Mouse (Mus musculus) layer of hippocampus, adult 11-12 months (tissue): ENCODE measurements around the gene Fignl2.

Experiments used
- DNase-seq: peaks from one replicate; pipeline ENCODE4 v3.0.0; 2022; ENCODE audit warnings: low spot score

Fignl2 gene

GRCm38 (mm10) chr15:101092829-101093648, 14.7 kb upstream of the Fignl2 start:
- DNase-seq, result peak; percentile 65

DNA sequence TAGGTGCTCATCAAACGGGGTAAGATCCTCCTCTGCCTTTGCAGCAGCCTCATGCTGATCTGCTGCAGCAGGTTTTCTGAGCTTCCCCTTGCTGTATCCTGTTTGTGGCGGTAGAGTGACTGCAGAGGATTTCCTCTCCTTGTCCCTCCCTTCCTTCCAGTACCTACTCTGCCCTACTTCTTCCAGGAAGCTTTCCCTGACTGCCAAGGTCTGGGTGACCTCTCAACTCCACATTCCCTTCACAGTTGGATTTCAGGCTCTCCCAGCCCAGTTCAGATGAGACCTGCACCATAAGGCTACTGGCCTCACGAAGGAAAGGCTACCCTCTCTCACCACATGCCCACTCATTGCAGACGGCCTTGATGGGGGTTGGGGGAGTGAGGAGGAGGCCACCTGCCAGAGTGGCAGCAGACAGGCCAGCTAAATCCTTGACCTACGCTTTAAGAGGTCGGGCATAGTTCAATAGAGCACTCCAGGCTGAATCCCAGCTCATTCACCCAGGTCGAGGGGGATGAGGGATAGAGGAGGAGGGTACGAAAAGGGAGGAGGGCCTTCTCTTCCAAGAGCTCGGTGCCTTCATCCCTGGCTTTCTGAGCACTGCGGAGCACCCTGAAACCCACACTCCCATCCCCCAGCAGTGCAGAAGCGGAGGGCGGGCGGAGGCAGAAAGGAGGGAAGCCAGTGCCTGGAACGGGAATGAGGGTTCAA, 13.9 kb upstream of the Fignl2 start:
- no peak for DNase-seq

- no peak for DNase-seq
Observed at GRCm38 (mm10) chr15:101091551-101091950, 13.2 kb upstream of the Fignl2 start.

DNA sequence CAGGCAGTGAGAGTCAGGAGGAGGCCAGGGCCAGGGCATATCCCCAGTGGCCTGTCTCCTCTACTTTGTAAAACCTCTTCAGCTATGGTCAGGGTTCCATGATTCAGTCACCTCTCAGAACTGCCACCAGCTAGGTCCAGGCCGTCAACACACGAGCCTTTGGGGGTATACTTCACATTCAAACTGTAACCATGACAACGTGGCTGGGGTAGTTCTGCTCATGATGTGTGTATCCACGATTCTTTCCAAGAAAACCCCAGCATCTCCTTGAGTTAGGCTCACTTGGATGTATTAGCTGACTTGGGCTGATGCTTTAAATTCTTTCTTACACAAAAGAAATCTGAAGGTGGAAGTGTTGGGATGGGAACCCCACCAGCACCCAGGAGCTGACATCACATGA, 9.9 kb upstream of the Fignl2 start:
- DNase-seq, result no peak

DNA sequence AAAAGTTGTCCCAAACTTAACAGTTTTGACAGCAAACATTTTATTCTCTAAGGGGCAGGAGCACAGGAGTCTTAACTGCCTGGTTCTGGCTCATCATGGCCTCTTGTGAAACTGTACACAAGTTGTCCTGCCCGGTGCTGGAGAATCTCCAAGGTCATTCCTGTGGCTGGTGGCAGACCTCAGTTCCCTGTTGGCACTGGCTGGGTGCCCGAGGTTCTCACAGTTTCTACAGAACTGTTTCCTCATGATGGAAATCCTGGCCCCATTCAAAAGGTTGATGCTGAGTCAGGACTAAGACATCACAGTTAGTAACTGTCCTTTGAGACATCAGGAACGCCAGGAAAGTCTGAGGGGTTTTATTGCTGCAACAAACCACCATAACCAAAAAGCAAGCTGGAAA, 8.6 kb upstream of the Fignl2 start:
- DNase-seq, result no peak

DNA sequence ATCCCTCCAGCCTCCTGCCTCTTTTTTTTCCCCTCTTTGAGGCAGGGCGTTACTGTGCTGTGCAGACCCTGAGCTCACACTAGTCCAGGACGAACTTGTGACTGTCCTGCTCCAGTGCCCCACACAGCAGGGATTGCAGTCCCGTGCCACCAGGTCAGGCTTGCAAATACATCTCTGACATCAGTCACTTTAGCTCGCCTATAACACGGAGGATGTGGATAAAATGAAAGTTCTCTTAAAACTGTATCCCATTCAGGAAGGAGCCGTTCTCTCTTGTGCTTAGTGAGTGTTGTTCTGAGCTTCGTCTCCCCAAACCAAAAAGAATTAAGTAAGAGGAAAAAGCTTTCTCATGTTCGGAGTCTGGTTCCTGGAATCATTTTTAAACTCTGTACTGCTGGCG, 8.1 kb upstream of the Fignl2 start:
- no peak for DNase-seq

GRCm38 (mm10) chr15:101084499-101084898, 6.1 kb upstream of the Fignl2 start:
- DNase-seq, result no peak

- DNase-seq, result no peak
Observed at GRCm38 (mm10) chr15:101082236-101082635, 3.9 kb upstream of the Fignl2 start.

GRCm38 (mm10) chr15:101081035-101081548, 2.7 kb upstream of the Fignl2 start:
- DNase-seq, result no peak

GRCm38 (mm10) chr15:101080031-101080520, 1.7 kb upstream of the Fignl2 start:
- no peak for DNase-seq

DNA sequence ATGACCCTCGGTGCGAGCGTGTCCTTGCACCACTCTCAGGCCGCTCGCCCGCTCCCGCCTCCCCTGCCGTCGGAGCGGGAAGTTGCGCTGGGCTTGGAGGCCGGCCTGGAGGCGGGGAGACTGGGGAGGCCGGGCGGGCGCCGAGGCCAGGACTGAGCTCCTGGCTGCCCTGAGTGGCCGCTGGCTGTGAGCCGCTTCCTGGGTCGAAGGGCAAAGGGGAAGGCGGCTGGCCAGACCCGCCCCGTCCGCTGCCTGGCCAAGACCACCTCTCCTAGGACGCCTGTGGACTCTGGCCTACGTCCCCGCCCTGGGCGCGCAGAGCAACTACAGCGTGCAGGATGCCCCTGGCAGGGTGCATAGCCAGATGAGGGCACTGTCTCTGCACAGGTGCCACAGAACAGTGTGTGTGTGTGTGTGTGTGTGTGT, 377 bp upstream of the Fignl2 start:
- peak; percentile 76 for DNase-seq

GRCm38 (mm10) chr15:101077001-101077812, 1.2 kb downstream of the Fignl2 start:
- DNase-seq, result no peak

- DNase-seq, result no peak
Observed at GRCm38 (mm10) chr15:101076071-101077000, 2.0 kb downstream of the Fignl2 start.

DNA sequence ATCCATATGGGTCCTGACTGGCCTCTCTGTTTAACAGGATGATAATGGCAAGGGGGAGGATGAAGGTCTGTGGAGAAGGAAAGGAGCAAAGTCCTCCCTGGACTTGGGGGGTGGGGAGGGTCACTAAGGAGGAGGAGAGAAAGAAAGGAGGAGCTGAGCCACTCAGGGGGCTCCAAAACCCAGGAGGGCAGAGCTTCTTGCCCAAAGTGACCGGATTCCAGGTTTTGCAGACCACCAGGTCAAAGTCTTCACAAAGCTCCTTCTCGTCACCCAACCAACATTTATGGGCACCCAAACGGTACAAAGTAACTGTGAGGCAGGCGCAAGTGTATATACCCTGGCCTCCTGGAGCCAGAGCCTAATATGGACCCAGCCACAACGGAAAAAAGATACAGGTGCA, 2.7 kb downstream of the Fignl2 start:
- no peak for DNase-seq

DNA sequence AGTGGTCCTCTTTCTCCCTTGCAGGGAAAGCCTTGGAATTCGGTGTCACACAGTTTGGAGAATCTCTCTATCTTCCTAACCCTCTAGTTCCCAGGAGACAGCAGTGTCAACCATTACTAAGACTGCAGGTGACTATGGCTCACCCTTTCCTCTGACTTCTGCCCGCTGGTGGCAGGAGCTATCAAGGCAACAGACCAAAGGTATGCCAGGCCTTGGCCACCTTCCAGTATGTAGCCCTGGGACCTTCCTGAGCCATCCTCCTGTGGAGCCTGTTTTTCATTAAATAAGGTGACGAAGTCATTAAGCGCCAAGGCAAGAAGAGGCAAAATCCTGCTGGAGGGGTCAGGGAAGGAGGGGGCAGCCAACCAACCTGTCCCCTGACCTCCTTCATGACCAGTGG, 3.2 kb downstream of the Fignl2 start:
- DNase-seq, result no peak

- DNase-seq, result no peak
Observed at GRCm38 (mm10) chr15:101074067-101074466, 4.3 kb downstream of the Fignl2 start.

GRCm38 (mm10) chr15:101072736-101073135, 5.6 kb downstream of the Fignl2 start:
- no peak for DNase-seq

DNA sequence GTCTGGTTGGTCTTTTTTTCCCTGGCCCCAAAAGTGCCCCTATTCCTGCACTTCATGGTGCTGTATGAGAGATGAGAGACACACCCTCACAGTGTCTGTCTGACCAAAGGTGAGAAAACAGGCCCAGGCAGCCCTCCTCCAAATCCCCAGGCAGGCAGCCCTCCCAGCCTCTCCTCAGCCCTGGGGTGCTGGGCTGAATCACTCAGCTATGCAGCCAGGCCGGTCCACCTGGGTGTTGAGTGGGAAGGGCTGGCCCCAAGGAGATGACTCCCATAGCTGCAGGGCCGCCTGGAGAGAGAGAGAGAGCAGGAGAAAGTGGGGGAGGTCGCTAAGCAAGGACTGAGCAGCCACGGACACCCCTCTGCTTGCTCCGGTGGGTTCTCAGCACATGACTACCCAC, 7.6 kb downstream of the Fignl2 start:
- DNase-seq, result no peak

GRCm38 (mm10) chr15:101069641-101070190, 8.7 kb downstream of the Fignl2 start:
- DNase-seq, result no peak

DNA sequence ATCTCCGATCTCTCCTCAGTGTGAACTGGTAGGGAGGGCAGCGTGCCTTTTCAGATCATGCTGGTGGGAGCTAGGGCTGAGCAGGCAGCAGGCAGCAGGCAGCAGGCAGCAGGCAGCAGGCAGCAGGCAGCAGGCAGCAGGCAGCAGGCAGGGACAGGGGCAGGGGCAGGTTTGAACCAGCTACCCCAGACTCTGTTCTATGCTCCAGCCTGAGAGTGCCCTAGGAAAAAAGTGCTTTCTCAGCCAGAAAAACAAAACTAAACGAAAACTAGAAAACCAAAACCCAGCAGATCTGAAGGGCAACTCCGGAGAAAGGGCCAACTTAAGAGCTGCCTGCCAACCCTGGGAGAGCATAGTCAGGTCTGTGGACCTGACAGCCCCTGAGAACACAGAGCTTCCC, 9.7 kb downstream of the Fignl2 start:
- no peak for DNase-seq

DNA sequence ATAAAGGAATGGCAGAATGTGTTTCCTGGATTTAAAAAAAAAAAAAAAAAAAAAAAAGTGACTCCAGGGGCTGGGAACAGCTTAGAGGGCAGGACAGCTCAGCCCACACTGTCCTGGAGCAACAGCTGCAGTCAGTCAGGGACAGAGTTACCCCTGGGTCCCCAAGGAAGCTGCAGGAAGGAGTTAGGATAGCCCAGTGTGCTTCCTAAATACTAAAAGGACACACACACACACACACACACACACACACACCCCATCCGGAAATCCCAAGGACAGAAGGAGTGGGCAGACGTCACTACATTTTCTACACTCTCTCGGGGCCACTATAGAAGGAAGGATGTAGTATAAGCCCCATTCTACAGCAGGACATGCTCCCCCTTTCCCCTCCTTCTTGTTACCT, 10.3 kb downstream of the Fignl2 start:
- no peak for DNase-seq
